Mouse (Mus musculus): ENCODE results near the gene Apoa2.
"Not testable (repeated sequence)": the region's sequence is repeated elsewhere in the genome, so short reads cannot be mapped to it uniquely, and the experiment has no call there.

The Apoa2 gene

GRCm38 (mm10) chr1:171237438-171237837, 12.6 kb downstream of the Apoa2 start:
- DNase-seq = no peak

GRCm38 (mm10) chr1:171238463-171238862, 13.6 kb downstream of the Apoa2 start:
- DNase-seq = peak; percentile 73

- no peak for DNase-seq
These were observed 15.3 kb downstream of the Apoa2 start for GRCm38 (mm10) chr1:171239992-171240744.

GRCm38 (mm10) chr1:171240911-171241310, 16.1 kb downstream of the Apoa2 start:
- DNase-seq = no peak

- DNase-seq = not testable (repeated sequence)
These were observed 17.1 kb downstream of the Apoa2 start for GRCm38 (mm10) chr1:171241952-171242351.

- no peak for DNase-seq
These were observed 20.5 kb downstream of the Apoa2 start for GRCm38 (mm10) chr1:171245353-171245752.

- peak; percentile 98 for DNase-seq
These were observed 22.0 kb downstream of the Apoa2 start for GRCm38 (mm10) chr1:171246709-171247452.

- DNase-seq = no peak
These were observed 22.6 kb downstream of the Apoa2 start for GRCm38 (mm10) chr1:171247453-171247841.

GRCm38 (mm10) chr1:171247916-171248315, 23.1 kb downstream of the Apoa2 start:
- no peak for DNase-seq

- no peak for DNase-seq
These were observed 23.8 kb downstream of the Apoa2 start for GRCm38 (mm10) chr1:171248386-171249226.

- DNase-seq = no peak
These were observed 25.2 kb downstream of the Apoa2 start, which contains the start of gene Adamts4 for GRCm38 (mm10) chr1:171249913-171250600. TSS of gene Adamts4 (plus strand) at chr1:171250421.

GRCm38 (mm10) chr1:171250680-171251593, 26.1 kb downstream of the Apoa2 start, which contains the start of gene Ndufs2:
TSS of gene Ndufs2 (minus strand) at chr1:171251388.
- DNase-seq = no peak

GRCm38 (mm10) chr1:171251594-171252324, 26.9 kb downstream of the Apoa2 start:
- DNase-seq = no peak

- no peak for DNase-seq
These were observed 27.6 kb downstream of the Apoa2 start for GRCm38 (mm10) chr1:171252415-171252814.

GRCm38 (mm10) chr1:171256095-171256818, 31.4 kb downstream of the Apoa2 start:
- DNase-seq = no peak

- DNase-seq = peak; percentile 76
These were observed 32.2 kb downstream of the Apoa2 start for GRCm38 (mm10) chr1:171256937-171257548.

GRCm38 (mm10) chr1:171257781-171258180, 32.9 kb downstream of the Apoa2 start:
- no peak for DNase-seq

GRCm38 (mm10) chr1:171258921-171259320, 34.1 kb downstream of the Apoa2 start:
- DNase-seq = no peak

- DNase-seq = no peak
These were observed 35.5 kb downstream of the Apoa2 start for GRCm38 (mm10) chr1:171260316-171260715.

Measured in lung, postnatal 14 days (tissue).